Mouse (Mus musculus) heart, adult 2 months (tissue): ENCODE results near the gene Tpk1. TPM values are rescaled to one million over a fixed set of nuclear protein-coding genes. Genes with fewer than 3 reads are reported as not detected.

Source experiments
- DNase-seq, 2 experiments: peaks; one replicate each; pipeline ENCODE4 v3.0.0; 2021
- H3K27ac ChIP-seq: fragments of 200-600 bp; 2 replicates; pipeline ENCODE4 v1.8.1; 2022
- H3K27me3 ChIP-seq: fragments of 200-500 bp; 2 replicates; pipeline ENCODE4 v1.6.1; 2012; ENCODE audit warnings: mild to moderate bottlenecking, low read length, inconsistent platforms, mixed read lengths; ENCODE audit not compliant: control insufficient read depth, insufficient read depth
- H3K36me3 ChIP-seq: fragments of 200-500 bp; 2 replicates; pipeline ENCODE4 v1.6.1; 2012; ENCODE audit warnings: low read length, inconsistent platforms; ENCODE audit not compliant: control insufficient read depth, insufficient read depth
- H3K4me1 ChIP-seq: fragments of 200-500 bp; 2 replicates; pipeline ENCODE4 v1.6.1; 2011; ENCODE audit warnings: low read length; ENCODE audit not compliant: control insufficient read depth, insufficient read depth
- H3K4me3 ChIP-seq: fragments of 200-600 bp; 2 replicates; pipeline ENCODE4 v1.8.1; 2022
- H3K79me2 ChIP-seq: fragments of 200-500 bp; replicated peaks from 2 replicates; pipeline ENCODE4 v1.6.1; 2012; ENCODE audit warnings: mild to moderate bottlenecking, inconsistent platforms, low read length, moderate library complexity, mixed read lengths; ENCODE audit not compliant: control insufficient read depth, insufficient read depth
- H3K9ac ChIP-seq: fragments of 200-500 bp; 2 replicates; pipeline ENCODE4 v1.6.1; 2012; ENCODE audit warnings: low read depth, mild to moderate bottlenecking, control low read depth, inconsistent platforms, low read length, mixed read lengths
- CTCF ChIP-seq: fragments of 200-600 bp; IDR thresholded peaks from 2 replicates; pipeline ENCODE4 v1.8.1; 2022; ENCODE audit warnings: antibody characterized with exemption, mild to moderate bottlenecking, moderate library complexity
- EP300 ChIP-seq: fragments of 200-500 bp; IDR thresholded peaks from 2 replicates; pipeline ENCODE4 v1.6.1; 2011; ENCODE audit warnings: low read depth, low read length, control low read depth; ENCODE audit not compliant: insufficient read depth
- POLR2A ChIP-seq: fragments of 200-500 bp; IDR thresholded peaks from 2 replicates; pipeline ENCODE4 v1.6.1; 2011; ENCODE audit warnings: mild to moderate bottlenecking, low read depth, low read length, control low read depth; ENCODE audit not compliant: insufficient read depth
- WGBS: fragments of 180-500 bp; shearing (Covaris S2); methylation state at CpG from one replicate; pipeline ENCODE4 v1.1.7; 2018; 5-methylcytosine and 5-hydroxymethylcytosine counted together
- intact Hi-C: fragments of 180-260 bp; cut with DNase I; formaldehyde crosslinking; loops from one replicate; pipeline ENCODE4 v1.15.1; 2025
- polyA plus RNA-seq: library from polyadenylated mRNA; depleted of rRNA; stranded (reverse); fragments of >200 nt; gene quantifications from 2 replicates; pipeline ENCODE4 v1.2.3, GENCODE M21; 2012
- total RNA-seq, 2 experiments: library from RNA; stranded (reverse); gene quantifications; 2 replicates each; pipeline ENCODE4 v1.2.3; 2021

Gene Tpk1
- total and polyA plus RNA-seq, 3 experiments, result 1.4 to 5.4 (median 1.9) TPM

DNA sequence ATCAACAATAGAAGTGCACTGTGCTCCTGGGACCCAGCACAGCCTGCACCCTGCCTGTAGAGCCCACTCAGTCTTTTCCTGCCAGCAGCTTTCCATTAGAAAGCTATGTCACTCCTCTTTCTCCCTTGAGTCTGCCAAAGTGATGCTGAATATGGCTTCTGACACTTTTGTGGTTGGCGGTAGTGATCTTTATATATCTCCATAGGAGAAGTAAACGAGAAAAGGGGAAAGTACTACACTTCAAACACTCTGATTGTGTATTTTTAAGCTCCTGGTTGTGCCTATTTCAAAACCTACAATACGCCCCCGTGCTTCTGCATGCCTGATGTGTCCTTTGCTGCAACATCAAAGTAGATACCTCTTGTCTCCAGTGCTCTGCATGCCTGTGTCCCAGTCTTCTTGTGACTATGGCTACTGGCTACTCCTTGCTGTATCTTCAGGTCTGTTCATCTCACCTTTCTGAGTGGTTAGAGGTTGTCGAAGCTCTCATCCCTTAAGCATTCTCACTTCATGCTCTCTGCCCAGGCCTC, 302.7 kb downstream of the Tpk1 start:
- Histone ChIP-seq H3K4me1 (no peaks in the 10 kb centered on the region), H3K9ac (no peak overlapping the region), H3K4me3 (no peak overlapping the region), H3K27me3 (no peaks in the 10 kb centered on the region), H3K79me2 (no peaks in the 10 kb centered on the region), H3K36me3 (no peaks in the 10 kb centered on the region), H3K27ac (peak overlapping the region; percentile 34; the same call in 1 of the 2 replicates)
- intact Hi-C loops, result no loop called here
- 78% methylated on average over 5 of the region's 5 CpGs for WGBS
- DNase-seq, result no peak
- TF ChIP-seq POLR2A (no peak), CTCF (no peak), EP300 (no peak)

DNA sequence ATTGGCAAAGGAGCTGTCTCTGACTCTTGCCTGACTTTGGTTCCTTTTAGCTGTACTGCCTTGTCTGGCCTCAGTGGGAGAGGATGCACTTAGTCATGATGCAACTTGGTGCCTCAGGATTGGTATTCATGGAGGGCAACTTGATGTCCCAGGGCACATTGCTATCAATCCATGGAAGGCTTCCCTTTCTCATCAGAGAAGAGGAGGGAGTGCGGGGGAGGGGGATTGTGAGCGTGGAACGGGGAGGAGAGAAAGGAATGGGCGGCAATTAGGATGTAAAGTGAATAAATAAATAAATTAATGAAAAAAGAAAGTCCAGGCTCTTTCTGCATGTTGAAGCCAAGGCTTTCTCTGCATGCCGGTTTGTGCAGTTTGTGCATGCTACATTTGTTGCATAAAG, 304.8 kb downstream of the Tpk1 start:
- WGBS, result 63% methylated on average over 5 of the region's 5 CpGs
- TF ChIP-seq CTCF (no peak), POLR2A (no peak), EP300 (no peak)
- intact Hi-C loops, result no loop called here
- no peak overlapping the region for H3K4me3 ChIP-seq
- H3K27ac ChIP-seq, result no peak overlapping the region
- no peaks in the 10 kb centered on the region for H3K4me1 ChIP-seq
- no peaks in the 10 kb centered on the region for H3K79me2 ChIP-seq
- no peaks in the 10 kb centered on the region for H3K36me3 ChIP-seq
- H3K27me3 ChIP-seq, result no peaks in the 10 kb centered on the region
- DNase-seq, result no peak
- H3K9ac ChIP-seq, result no peak overlapping the region

DNA sequence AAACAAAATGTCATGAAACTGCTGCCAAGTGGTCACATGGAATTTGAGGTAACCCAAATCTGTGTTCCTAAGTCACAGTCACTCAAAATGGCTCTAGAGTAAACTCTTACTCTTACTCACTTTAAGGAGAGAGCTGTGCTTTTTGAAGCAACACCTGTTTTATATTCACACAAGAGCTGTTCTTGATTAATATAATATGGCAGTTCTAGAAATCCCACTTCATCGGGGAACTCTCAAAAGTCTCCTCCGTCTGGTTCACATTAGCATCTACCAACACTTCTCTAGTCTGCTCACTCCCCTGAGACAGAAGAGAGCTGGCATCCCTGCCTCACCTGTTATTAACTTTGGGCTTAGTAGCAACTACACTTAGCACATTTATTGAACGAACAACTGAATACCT, 305.9 kb downstream of the Tpk1 start:
- Histone ChIP-seq H3K9ac (no peak overlapping the region), H3K27ac (no peak overlapping the region), H3K27me3 (no peaks in the 10 kb centered on the region), H3K4me3 (no peak overlapping the region), H3K36me3 (no peaks in the 10 kb centered on the region), H3K79me2 (no peaks in the 10 kb centered on the region), H3K4me1 (no peaks in the 10 kb centered on the region)
- 90% methylated on average over 3 of the region's 3 CpGs for WGBS
- DNase-seq, result no peak
- TF ChIP-seq POLR2A, result no peak
- intact Hi-C loops, result no loop called here

DNA sequence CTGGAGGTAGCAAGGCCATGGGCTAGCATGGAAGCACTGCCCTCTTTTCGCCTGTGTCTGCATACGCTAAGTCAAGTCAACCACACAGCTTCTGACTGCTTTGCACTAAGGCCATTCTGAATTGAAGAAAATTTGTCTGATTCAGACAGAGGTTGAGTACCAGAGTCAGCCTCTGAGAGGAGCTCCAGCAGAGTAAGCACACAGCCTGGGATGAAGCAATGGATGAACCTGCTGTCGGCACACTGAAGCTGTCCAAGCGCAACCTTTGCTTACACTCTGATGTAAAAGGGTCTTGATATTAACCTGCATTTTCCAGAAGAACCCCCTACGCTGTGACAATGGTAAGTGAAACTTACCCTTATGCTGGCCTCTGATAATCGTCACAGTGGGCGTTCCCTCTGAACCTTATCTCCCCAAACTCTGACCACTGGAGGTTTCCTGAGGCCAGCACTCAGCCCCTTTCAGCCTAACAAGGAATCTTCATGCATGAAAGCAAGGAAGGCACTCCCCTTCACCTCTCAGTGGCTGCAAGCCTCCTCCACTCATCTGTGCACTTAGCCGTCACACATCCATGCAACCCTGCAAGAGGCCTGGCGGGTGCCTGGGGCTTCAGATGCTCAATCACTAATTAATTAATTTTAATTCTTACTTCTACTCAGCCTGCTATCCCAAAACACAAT, 311.4 kb downstream of the Tpk1 start:
- Histone ChIP-seq H3K4me3 (no peak overlapping the region), H3K36me3 (no peaks in the 10 kb centered on the region), H3K79me2 (no peaks in the 10 kb centered on the region), H3K27me3 (no peaks in the 10 kb centered on the region), H3K4me1 (no peaks in the 10 kb centered on the region), H3K27ac (no peak overlapping the region), H3K9ac (no peak overlapping the region)
- WGBS, result 67% methylated on average over 9 of the region's 9 CpGs
- DNase-seq, result no peak
- intact Hi-C loops, result no loop called here
- no peak for TF ChIP-seq EP300
- TF ChIP-seq POLR2A, result no peak
- no peak for TF ChIP-seq CTCF

DNA sequence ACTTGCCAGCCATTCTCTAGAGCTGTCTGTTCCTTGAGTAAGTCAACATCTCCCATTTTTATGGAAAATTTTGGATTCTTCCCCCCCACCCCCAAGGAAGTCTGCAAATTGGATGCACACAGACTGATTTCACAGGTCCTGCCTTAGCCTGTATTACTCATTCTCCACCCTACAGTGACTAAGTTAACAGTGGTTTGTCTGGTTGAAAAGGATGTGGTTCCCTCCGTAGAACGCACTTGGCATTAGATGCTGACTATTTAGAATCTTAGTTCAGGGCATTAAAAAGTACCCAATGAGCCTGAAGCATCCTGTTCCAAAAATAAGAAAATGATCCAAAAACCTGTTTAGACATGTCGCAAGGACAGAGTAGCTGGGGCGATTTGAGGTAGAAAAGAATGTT, 312.6 kb downstream of the Tpk1 start:
- intact Hi-C loops, result no loop called here

DNA sequence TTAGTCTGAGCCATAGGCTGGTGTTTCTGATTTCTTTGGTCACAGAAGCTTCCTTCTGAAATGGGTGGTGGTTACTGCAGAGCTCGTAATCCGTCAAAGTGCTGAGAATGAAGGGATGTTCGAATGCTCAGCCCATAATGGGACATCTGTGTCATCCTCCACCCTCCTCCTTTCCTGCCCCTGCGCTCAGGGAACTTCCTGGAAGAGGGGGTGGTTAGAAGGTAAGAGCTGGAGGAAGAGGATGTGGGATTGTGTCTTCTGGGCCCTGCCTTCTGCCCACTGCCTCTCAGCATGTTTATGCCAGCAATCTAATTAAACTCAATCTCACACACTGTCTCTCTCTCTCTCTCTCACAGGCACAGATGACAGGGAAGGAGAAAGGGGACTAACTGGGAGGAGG, 317.0 kb downstream of the Tpk1 start:
- TF ChIP-seq CTCF (no peak), EP300 (no peak), POLR2A (no peak)
- 41% methylated on average over 4 of the region's 4 CpGs for WGBS
- no peaks in the 10 kb centered on the region for H3K27me3 ChIP-seq

More for the DNA sequence above, 312.6 kb downstream of the Tpk1 start:
- no peak overlapping the region for H3K4me3 ChIP-seq
- no peak for TF ChIP-seq POLR2A
- TF ChIP-seq CTCF, result no peak
- no peak for TF ChIP-seq EP300
- no peaks in the 10 kb centered on the region for H3K79me2 ChIP-seq
- H3K36me3 ChIP-seq, result no peaks in the 10 kb centered on the region
- DNase-seq, result no peak
- H3K4me1 ChIP-seq, result no peaks in the 10 kb centered on the region
- H3K27ac ChIP-seq, result no peak overlapping the region
- no peaks in the 10 kb centered on the region for H3K27me3 ChIP-seq
- no peak overlapping the region for H3K9ac ChIP-seq
- 90% methylated on average over 4 of the region's 4 CpGs for WGBS

More for the DNA sequence above, 317.0 kb downstream of the Tpk1 start:
- intact Hi-C loops, result no loop called here
- Histone ChIP-seq H3K4me1 (no peaks in the 10 kb centered on the region), H3K27ac (no peak overlapping the region), H3K9ac (no peak overlapping the region), H3K79me2 (no peaks in the 10 kb centered on the region), H3K36me3 (no peaks in the 10 kb centered on the region), H3K4me3 (no peak overlapping the region)
- DNase-seq, result no peak
